Mouse (Mus musculus) heart, embryonic 11.5 days (tissue): ENCODE measurements around the gene Cacna2d2. TPM values are rescaled to one million over a fixed set of nuclear protein-coding genes. Genes with fewer than 3 reads are reported as not detected.

Experiments
- ATAC-seq: fragments of 200-750 bp; cut with Nextera tagmentation; replicated peaks from 2 replicates; pipeline ENCODE4 v1.8.0; 2017; ENCODE audit warnings: moderate library complexity; ENCODE audit not compliant: insufficient number of reproducible peaks, low FRiP score, low TSS enrichment
- H3K27ac ChIP-seq: fragments of 300-500 bp; sonication (generic); 2 replicates; pipeline ENCODE4 v1.5.1; 2014; ENCODE audit warnings: mild to moderate bottlenecking, low read depth, low read length
- H3K27me3 ChIP-seq: fragments of 300-500 bp; sonication (generic); 2 replicates; pipeline ENCODE4 v1.6.1; 2014; ENCODE audit warnings: mild to moderate bottlenecking, low read length, mixed read lengths; ENCODE audit not compliant: control insufficient read depth, insufficient read depth
- H3K36me3 ChIP-seq: fragments of 300-500 bp; sonication (generic); 2 replicates; pipeline ENCODE4 v1.6.1; 2014; ENCODE audit warnings: mild to moderate bottlenecking, low read length, moderate library complexity, mixed read lengths; ENCODE audit not compliant: control insufficient read depth, insufficient read depth
- H3K4me1 ChIP-seq: fragments of 300-500 bp; sonication (generic); 2 replicates; pipeline ENCODE4 v1.6.1; 2014; ENCODE audit warnings: low read length; ENCODE audit not compliant: control insufficient read depth, insufficient read depth
- H3K4me2 ChIP-seq: fragments of 300-500 bp; sonication (generic); 2 replicates; pipeline ENCODE4 v1.6.1; 2014; ENCODE audit warnings: mild to moderate bottlenecking, moderate library complexity
- H3K4me3 ChIP-seq: fragments of 300-500 bp; sonication (generic); 2 replicates; pipeline ENCODE4 v1.5.1; 2014; ENCODE audit warnings: low read depth, low read length
- H3K9ac ChIP-seq: fragments of 300-500 bp; sonication (generic); 2 replicates; pipeline ENCODE4 v1.6.1; 2014; ENCODE audit warnings: mild to moderate bottlenecking, low read depth, low read length, moderate library complexity
- H3K9me3 ChIP-seq: fragments of 300-500 bp; sonication (generic); replicated peaks from 2 replicates; pipeline ENCODE4 v1.6.1; 2016; ENCODE audit warnings: low read length; ENCODE audit not compliant: control insufficient read depth
- WGBS: fragments of 180-500 bp; shearing (Covaris S2); extraction: QIAGEN DNeasy Blood & Tissue Kit; methylation state at CpG from one replicate; pipeline ENCODE4 v1.1.7; 2014; ENCODE audit not compliant: insufficient replicate concordance; 5-methylcytosine and 5-hydroxymethylcytosine counted together
- polyA plus RNA-seq: library from polyadenylated mRNA; unstranded; fragments of >200 nt; fragmentation: Nextera tagmentation; extraction: Ambion mirVana; gene quantifications from 2 replicates; pipeline ENCODE4 v1.2.1, GENCODE M21; 2014

The Cacna2d2 gene
- polyA plus RNA-seq, 1 experiment from 2014 or later, result 7.1 TPM

DNA sequence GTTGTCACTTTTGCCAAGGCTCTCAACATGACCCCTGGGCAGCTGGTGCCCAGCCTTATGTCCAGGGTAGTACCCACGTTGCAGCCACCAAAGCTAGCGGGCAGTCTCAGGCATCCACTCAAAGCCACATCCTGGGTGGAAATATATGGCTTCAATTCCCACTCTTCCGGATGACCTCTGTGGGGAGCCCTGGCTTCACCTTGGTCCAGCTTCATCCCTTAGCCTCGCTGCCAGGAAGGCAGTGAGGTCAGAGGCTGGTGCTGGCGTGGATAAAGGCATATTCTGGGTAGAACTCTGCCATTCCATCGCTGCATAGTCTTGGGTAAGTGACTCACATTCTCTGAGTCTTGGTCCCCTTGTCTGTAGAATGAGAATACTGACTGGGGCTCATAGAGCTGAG, 85.4 kb downstream of the Cacna2d2 start:
- H3K4me3 ChIP-seq, result no peak overlapping the region
- H3K9me3 ChIP-seq, result no peaks in the 10 kb centered on the region
- WGBS, result 85% methylated on average over 6 of the region's 6 CpGs
- H3K36me3 ChIP-seq, result no peaks in the 10 kb centered on the region
- H3K27ac ChIP-seq, result no peak overlapping the region
- H3K9ac ChIP-seq, result no peak overlapping the region
- H3K27me3 ChIP-seq, result no peaks in the 10 kb centered on the region
- peaks cover 12% of the 10 kb centered on the region for H3K4me1 ChIP-seq
- ATAC-seq, result no peak
- H3K4me2 ChIP-seq, result no peak overlapping the region

DNA sequence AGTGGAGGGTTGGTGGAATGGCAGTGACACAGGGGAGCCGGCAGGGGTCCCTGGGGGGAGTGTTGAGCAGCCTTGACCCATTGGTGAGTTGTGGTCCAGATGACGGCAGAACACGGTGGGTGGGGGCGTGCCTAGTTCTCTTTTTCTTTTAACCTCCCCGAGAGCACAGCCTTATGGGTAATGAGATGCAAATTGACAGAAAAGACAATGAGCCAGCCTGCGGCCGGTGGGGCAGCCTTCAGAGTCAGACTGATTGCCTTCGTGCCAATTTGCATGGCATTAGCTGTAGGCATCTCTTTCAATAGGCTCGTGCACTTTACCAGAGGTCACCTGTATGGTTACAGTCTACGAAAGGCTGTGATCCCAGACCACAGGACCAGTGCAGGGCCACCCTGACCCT, 86.7 kb downstream of the Cacna2d2 start:
- WGBS, result 69% methylated on average over 10 of the region's 10 CpGs
- H3K4me1 ChIP-seq, result peaks cover 5% of the 10 kb centered on the region; the same call in 1 of the 2 replicates

DNA sequence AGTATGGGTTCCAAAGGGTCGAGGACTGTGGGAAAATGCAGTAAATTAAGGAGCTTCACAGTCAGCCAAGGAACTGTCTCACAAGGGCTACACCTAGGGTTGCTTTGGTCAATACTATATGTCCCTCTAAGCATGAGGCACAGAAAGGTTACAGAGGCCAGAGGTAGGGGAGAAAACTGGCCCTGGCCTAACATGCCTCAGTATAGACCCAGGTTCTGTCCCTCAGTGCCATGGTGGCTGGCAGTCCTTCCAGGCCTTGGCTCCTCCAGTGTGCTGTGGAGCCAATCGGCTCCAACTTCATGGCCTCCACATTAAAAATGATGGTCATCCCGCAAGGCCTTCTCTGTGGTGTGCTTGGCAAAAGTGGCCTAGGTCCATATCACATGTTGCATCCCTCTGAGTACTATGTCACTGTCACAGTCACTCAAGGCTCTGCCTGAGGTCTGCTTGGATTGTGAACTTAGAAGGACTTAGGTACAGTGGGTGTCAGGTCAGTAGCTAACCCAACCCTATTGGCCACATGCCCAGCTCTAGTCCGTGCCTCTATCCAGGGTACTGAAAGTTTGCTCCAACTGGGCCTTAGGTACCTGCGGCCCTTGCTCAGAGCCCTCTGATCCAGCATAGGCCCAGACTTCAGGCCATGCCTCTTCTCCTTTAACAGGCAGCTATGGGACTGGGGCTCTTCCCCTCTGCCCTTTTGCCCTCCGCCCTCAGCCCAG, 87.3 kb downstream of the Cacna2d2 start:
- no peaks in the 10 kb centered on the region for H3K27me3 ChIP-seq
- no peak for ATAC-seq
- 59% methylated on average over 6 of the region's 6 CpGs for WGBS
- H3K4me2 ChIP-seq, result peak overlapping the region; percentile 50
- no peaks in the 10 kb centered on the region for H3K9me3 ChIP-seq
- no peaks in the 10 kb centered on the region for H3K36me3 ChIP-seq
- H3K9ac ChIP-seq, result no peak overlapping the region
- no peaks in the 10 kb centered on the region; the same call in 1 of the 2 replicates for H3K4me1 ChIP-seq
- H3K27ac ChIP-seq, result no peak overlapping the region
- no peak overlapping the region for H3K4me3 ChIP-seq

More for the DNA sequence above, 86.7 kb downstream of the Cacna2d2 start:
- Histone ChIP-seq H3K36me3 (no peaks in the 10 kb centered on the region), H3K4me2 (no peak overlapping the region), H3K27me3 (no peaks in the 10 kb centered on the region), H3K9ac (no peak overlapping the region), H3K27ac (no peak overlapping the region), H3K9me3 (no peaks in the 10 kb centered on the region), H3K4me3 (no peak overlapping the region)
- no peak for ATAC-seq

DNA sequence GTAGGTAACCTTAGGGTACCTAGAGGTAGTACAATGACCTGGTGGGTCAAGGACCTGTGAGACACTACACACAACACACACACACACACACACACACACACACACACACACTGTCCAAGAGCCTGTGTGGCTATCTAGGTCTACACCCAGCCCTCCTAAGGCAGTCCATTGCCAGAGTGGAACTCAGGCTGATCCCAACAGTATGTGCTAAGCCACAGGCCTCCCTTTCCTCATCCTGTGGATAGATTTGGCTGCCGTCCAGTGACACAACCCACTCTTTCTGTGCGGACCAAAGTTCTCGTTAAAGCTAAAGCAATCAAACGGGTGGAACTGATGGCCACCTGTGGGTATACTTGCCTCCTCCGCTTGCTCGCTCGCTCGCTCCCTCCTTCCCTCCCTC, 90.7 kb downstream of the Cacna2d2 start:
- 69% methylated on average over 8 of the region's 8 CpGs for WGBS

DNA sequence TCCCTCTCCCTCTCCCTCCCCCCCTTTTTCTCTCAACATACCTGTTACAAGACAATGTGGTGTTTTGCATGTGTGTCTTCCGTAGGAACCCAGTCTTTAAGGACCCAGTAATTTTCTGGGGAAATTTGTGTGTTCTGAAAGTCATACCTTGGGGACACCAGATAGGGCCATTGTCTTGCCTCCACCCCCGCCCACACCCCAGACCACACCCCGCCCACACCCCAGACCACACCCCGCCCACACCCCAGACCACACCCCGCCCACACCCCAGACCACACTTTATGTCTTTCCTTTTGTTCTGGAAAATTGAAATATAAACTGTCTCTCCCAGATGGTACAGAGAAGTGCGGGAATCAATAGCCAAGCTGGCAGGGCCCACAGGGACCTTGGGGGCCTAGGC, 91.2 kb downstream of the Cacna2d2 start:
- WGBS, result 57% methylated on average over 6 of the region's 6 CpGs
- Histone ChIP-seq H3K4me2 (no peak overlapping the region), H3K9ac (no peak overlapping the region), H3K27ac (peak overlapping the region; percentile 50; the same call in 1 of the 2 replicates), H3K4me1 (peaks cover 11% of the 10 kb centered on the region), H3K9me3 (no peaks in the 10 kb centered on the region), H3K36me3 (no peaks in the 10 kb centered on the region), H3K4me3 (peak overlapping the region; percentile 25), H3K27me3 (no peaks in the 10 kb centered on the region)
- ATAC-seq, result peak; percentile 79

More for the DNA sequence above, 90.7 kb downstream of the Cacna2d2 start:
- Histone ChIP-seq H3K27me3 (no peaks in the 10 kb centered on the region), H3K27ac (peak overlapping the region; percentile 50; the same call in 1 of the 2 replicates), H3K9me3 (no peaks in the 10 kb centered on the region), H3K4me3 (peak overlapping the region; percentile 25), H3K4me1 (peaks cover 11% of the 10 kb centered on the region), H3K4me2 (no peak overlapping the region), H3K9ac (peak overlapping the region; percentile 60; the same call in 1 of the 2 replicates), H3K36me3 (no peaks in the 10 kb centered on the region)
- ATAC-seq, result no peak; the same call in 1 of the 2 replicates

DNA sequence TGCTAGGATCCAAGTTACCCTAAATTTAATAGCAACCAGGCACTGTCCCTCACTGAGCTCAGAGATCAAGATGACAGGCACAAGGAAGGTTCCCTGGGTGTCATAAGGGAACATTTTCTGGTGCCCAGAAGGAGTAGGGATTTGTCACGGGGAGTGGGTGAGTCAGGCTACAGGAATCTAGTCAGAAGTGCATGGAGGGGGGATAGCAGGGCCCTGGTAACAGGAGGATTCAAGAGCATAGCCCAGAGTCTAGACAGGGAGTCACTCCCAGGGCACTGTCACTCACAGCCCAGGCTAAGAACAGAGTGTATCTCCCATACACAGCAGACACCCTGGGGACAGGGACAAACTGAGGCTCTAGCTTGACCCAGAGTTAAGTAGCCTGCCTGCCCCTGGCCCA, 94.1 kb downstream of the Cacna2d2 start:
- Histone ChIP-seq H3K4me1 (peaks cover 11% of the 10 kb centered on the region), H3K4me3 (no peak overlapping the region), H3K9me3 (no peaks in the 10 kb centered on the region), H3K27me3 (no peaks in the 10 kb centered on the region), H3K9ac (0 out of 2 replicates have a peak overlapping the region, but pooled peaks have one; percentile 16), H3K4me2 (no peak overlapping the region), H3K36me3 (no peaks in the 10 kb centered on the region), H3K27ac (peak overlapping the region; percentile 51)
- no peak for ATAC-seq
- 18% methylated on average over 1 of the region's 1 CpGs for WGBS

DNA sequence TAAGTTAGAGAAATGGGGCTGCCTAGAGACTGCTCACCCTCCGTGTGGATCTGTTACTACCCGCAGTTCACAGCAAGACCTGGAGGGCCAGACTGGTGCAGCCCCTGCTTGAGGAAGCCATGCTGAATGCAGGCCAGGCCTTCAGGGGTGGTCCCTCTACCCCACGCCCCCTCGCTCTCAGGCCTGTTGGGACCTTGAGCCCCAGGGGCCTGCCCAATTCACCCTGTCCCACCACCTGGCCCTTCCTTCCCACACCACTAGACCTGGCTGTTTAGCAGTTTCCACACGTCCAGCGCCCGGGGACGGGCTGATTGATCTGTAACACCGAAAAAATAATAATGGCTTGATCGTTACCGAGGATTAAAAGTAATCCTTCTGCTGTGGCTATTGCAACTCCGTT, 94.8 kb downstream of the Cacna2d2 start:
- Histone ChIP-seq H3K27me3 (no peaks in the 10 kb centered on the region), H3K9me3 (no peaks in the 10 kb centered on the region), H3K9ac (no peak overlapping the region), H3K27ac (no peak overlapping the region), H3K36me3 (no peaks in the 10 kb centered on the region), H3K4me2 (no peak overlapping the region), H3K4me3 (no peak overlapping the region), H3K4me1 (peaks cover 11% of the 10 kb centered on the region)
- 85% methylated on average over 12 of the region's 12 CpGs for WGBS
- no peak for ATAC-seq

DNA sequence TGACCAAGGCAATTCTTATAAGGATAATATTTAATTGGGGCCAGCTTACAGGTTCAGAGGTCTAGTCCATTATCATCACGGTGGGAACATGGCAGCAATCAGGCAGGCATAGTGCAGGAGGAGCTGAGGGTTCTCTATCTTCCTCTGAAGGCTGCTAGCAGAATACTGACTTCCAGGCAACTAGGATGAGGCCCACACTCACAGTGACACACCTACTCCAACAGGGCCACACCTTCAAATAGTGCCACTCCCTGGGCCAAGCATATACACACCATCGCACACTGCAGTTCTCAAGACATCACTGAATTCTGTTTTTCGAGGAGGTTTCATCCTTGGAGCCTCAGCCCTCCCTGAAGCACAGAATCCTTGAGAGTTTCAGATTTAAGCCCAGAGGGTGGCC, 96.9 kb downstream of the Cacna2d2 start:
- Histone ChIP-seq H3K4me1 (peaks cover 23% of the 10 kb centered on the region), H3K27me3 (no peaks in the 10 kb centered on the region), H3K36me3 (no peaks in the 10 kb centered on the region), H3K4me3 (peak overlapping the region; percentile 4; the same call in 1 of the 2 replicates), H3K9me3 (no peaks in the 10 kb centered on the region), H3K27ac (0 out of 2 replicates have a peak overlapping the region, but pooled peaks have one; percentile 18), H3K4me2 (peak overlapping the region; percentile 45), H3K9ac (0 out of 2 replicates have a peak overlapping the region, but pooled peaks have one; percentile 12)
- peak; percentile 62 for ATAC-seq
- 73% methylated on average over 3 of the region's 3 CpGs for WGBS
